Mouse (Mus musculus) R1 (cell line): Measurements from ENCODE around the gene Efcab10.

Experiments
- DNase-seq: peaks from one replicate; pipeline ENCODE4 v3.0.0-alpha.2; 2018; ENCODE audit warnings: low read depth, low spot score

The Efcab10 gene

GRCm38 (mm10) chr12:33394804-33395623 is at the start of gene Efcab10:
TSS of gene Efcab10 (plus strand) at chr12:33394854.
- peak; percentile 86 for DNase-seq

GRCm38 (mm10) chr12:33344970-33345772 is 49.5 kb upstream of the Efcab10 start:
- DNase-seq: peak; percentile 97

GRCm38 (mm10) chr12:33345773-33346435 is 48.8 kb upstream of the Efcab10 start:
- DNase-seq: peak; percentile 92

GRCm38 (mm10) chr12:33352671-33353070 is 42.0 kb upstream of the Efcab10 start:
- peak; percentile 46 for DNase-seq

- DNase-seq: no peak
Observed at GRCm38 (mm10) chr12:33358345-33358744, 36.3 kb upstream of the Efcab10 start.

GRCm38 (mm10) chr12:33359209-33359608 is 35.4 kb upstream of the Efcab10 start:
- DNase-seq: no peak

GRCm38 (mm10) chr12:33359878-33360482 is 34.7 kb upstream of the Efcab10 start:
- no peak for DNase-seq

GRCm38 (mm10) chr12:33360729-33361128 is 33.9 kb upstream of the Efcab10 start:
- no peak for DNase-seq

- no peak for DNase-seq
Observed at GRCm38 (mm10) chr12:33364511-33364910, 30.1 kb upstream of the Efcab10 start.

- no peak for DNase-seq
Observed at GRCm38 (mm10) chr12:33365133-33365532, 29.5 kb upstream of the Efcab10 start.

GRCm38 (mm10) chr12:33369555-33369954 is 25.1 kb upstream of the Efcab10 start:
- DNase-seq: peak; percentile 38

- peak; percentile 90 for DNase-seq
Observed at GRCm38 (mm10) chr12:33379624-33380445, 14.8 kb upstream of the Efcab10 start.

GRCm38 (mm10) chr12:33388842-33389241 is 5.8 kb upstream of the Efcab10 start:
- peak; percentile 82 for DNase-seq

- DNase-seq: no peak
Observed at GRCm38 (mm10) chr12:33390844-33391560, 3.7 kb upstream of the Efcab10 start.

- no peak for DNase-seq
Observed at GRCm38 (mm10) chr12:33403265-33403693, 8.6 kb downstream of the Efcab10 start.

- no peak for DNase-seq
Observed at GRCm38 (mm10) chr12:33404996-33405395, 10.3 kb downstream of the Efcab10 start.

- no peak for DNase-seq
Observed at GRCm38 (mm10) chr12:33405398-33406026, 10.9 kb downstream of the Efcab10 start.

GRCm38 (mm10) chr12:33411580-33412151 is 17.0 kb downstream of the Efcab10 start:
- no peak for DNase-seq

- DNase-seq: peak; percentile 78
Observed at GRCm38 (mm10) chr12:33424329-33424728, 29.7 kb downstream of the Efcab10 start.
